Mouse (Mus musculus): ENCODE measurements around the gene Srrm3. TPM values are rescaled to one million over a fixed set of nuclear protein-coding genes. Genes with fewer than 3 reads are reported as not detected.

Gene Srrm3
- polyA plus RNA-seq, 1 experiment from 2014 or later, result 0.15 TPM

- 52% methylated on average over 4 of the region's 4 CpGs for WGBS
Measured at GRCm38 (mm10) chr5:135890323-135890722, 83.6 kb downstream of the Srrm3 start.

GRCm38 (mm10) chr5:135890920-135891319, 84.2 kb downstream of the Srrm3 start:
- peaks cover 9% of the 10 kb centered on the region in 2 experiments; a peak in 3 of 4 replicates for H3K4me1 ChIP-seq (ENCODE audit: control insufficient read depth in 2 of 2, insufficient read depth in 2 of 2, low read length in 2 of 2)
- H3K4me2 ChIP-seq (ENCODE audit: low read length), result no peak overlapping the region
- H3K9me3 ChIP-seq (ENCODE audit: control insufficient read depth, low read length), result no peaks in the 10 kb centered on the region
- no peaks in the 10 kb centered on the region for H3K27me3 ChIP-seq (ENCODE audit: control insufficient read depth, insufficient read depth, low read length)
- no peak for ATAC-seq (ENCODE audit: insufficient number of reproducible peaks, insufficient read depth, low FRiP score, low read depth)
- no peak overlapping the region for H3K9ac ChIP-seq (ENCODE audit: low read length)
- no peak overlapping the region for H3K27ac ChIP-seq (replicated peaks in 1 of 2; ENCODE audit: control insufficient read depth in 1 of 2, insufficient read depth in 1 of 2, low read depth in 2 of 2, low read length in 2 of 2)
- WGBS, result 50% methylated on average over 3 of the region's 3 CpGs
- no peak overlapping the region for H3K4me3 ChIP-seq (ENCODE audit: control insufficient read depth in 1 of 2, insufficient read depth in 1 of 2, low read depth in 1 of 2, low read length in 2 of 2)
- no peaks in the 10 kb centered on the region for H3K36me3 ChIP-seq (ENCODE audit: control insufficient read depth, insufficient read depth, low read length)

More at GRCm38 (mm10) chr5:135890323-135890722, 83.6 kb downstream of the Srrm3 start:
- Histone ChIP-seq H3K27ac (replicated peaks in 1 of 2; ENCODE audit: control insufficient read depth in 1 of 2, insufficient read depth in 1 of 2, low read depth in 2 of 2, low read length in 2 of 2) (no peak overlapping the region), H3K36me3 (ENCODE audit: control insufficient read depth, insufficient read depth, low read length) (no peaks in the 10 kb centered on the region), H3K4me1 (ENCODE audit: control insufficient read depth in 2 of 2, insufficient read depth in 2 of 2, low read length in 2 of 2) (peaks cover 9% of the 10 kb centered on the region in 2 experiments; a peak in 3 of 4 replicates), H3K9ac (ENCODE audit: low read length) (no peak overlapping the region), H3K27me3 (ENCODE audit: control insufficient read depth, insufficient read depth, low read length) (no peaks in the 10 kb centered on the region), H3K4me3 (ENCODE audit: control insufficient read depth in 1 of 2, insufficient read depth in 1 of 2, low read depth in 1 of 2, low read length in 2 of 2) (no peak overlapping the region), H3K4me2 (ENCODE audit: low read length) (no peak overlapping the region), H3K9me3 (ENCODE audit: control insufficient read depth, low read length) (no peaks in the 10 kb centered on the region)
- ATAC-seq (ENCODE audit: insufficient number of reproducible peaks, insufficient read depth, low FRiP score, low read depth), result no peak

DNA sequence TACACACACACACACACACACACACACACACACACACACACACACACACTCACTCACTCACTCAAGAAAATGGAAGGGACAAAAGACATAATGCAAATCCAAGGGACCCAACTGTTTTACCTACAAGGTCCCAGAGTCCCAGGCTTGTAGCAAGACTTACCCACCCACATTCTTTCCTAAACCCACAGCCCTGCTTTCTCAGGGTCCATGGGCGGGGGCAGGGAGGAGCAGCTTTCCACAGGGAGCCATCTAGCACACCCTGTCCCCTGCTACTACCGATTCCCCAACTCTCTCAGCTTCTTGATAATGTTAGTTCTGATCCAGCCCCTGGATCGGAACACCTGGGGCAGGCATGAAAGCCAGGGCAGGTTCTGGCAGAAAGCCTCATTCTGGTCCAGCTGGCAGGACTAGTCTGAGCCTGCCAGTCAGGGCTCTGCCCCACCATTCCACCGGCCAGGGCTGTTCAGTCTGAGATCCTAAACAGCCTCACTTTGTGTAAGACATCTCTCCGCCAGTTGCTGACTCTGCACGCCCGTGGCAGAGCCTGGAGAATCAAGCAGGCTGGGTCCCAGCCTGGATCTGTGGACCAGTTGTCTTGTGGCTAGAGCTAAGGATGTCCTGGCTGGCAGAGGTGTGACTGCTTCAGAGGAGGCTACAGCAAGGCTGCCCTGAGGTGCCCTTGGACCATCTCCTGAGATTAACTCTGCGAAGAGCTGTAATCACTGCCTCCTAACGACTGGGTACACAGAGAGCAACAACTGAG, 86.1 kb downstream of the Srrm3 start:
- H3K9ac ChIP-seq (ENCODE audit: low read length), result no peak overlapping the region; the same call in 1 of the 2 replicates
- H3K4me3 ChIP-seq (ENCODE audit: control insufficient read depth in 1 of 2, insufficient read depth in 1 of 2, low read depth in 1 of 2, low read length in 2 of 2), result no peak overlapping the region
- WGBS, result 44% methylated on average over 9 of the region's 9 CpGs
- ATAC-seq (ENCODE audit: insufficient number of reproducible peaks, insufficient read depth, low FRiP score, low read depth), result no peak
- H3K27ac ChIP-seq (replicated peaks in 1 of 2; ENCODE audit: control insufficient read depth in 1 of 2, insufficient read depth in 1 of 2, low read depth in 2 of 2, low read length in 2 of 2), result no peak overlapping the region
- H3K4me2 ChIP-seq (ENCODE audit: low read length), result no peak overlapping the region
- H3K36me3 ChIP-seq (ENCODE audit: control insufficient read depth, insufficient read depth, low read length), result no peaks in the 10 kb centered on the region
- H3K4me1 ChIP-seq (ENCODE audit: control insufficient read depth in 2 of 2, insufficient read depth in 2 of 2, low read length in 2 of 2), result peaks cover 6 to 9% of the 10 kb centered on the region in 2 experiments; a peak in 3 of 4 replicates
- no peaks in the 10 kb centered on the region for H3K27me3 ChIP-seq (ENCODE audit: control insufficient read depth, insufficient read depth, low read length)
- H3K9me3 ChIP-seq (ENCODE audit: control insufficient read depth, low read length), result no peaks in the 10 kb centered on the region

- Histone ChIP-seq H3K4me1 (ENCODE audit: control insufficient read depth in 2 of 2, insufficient read depth in 2 of 2, low read length in 2 of 2) (peaks cover 6 to 9% of the 10 kb centered on the region in 2 experiments; a peak in 3 of 4 replicates), H3K27ac (replicated peaks in 1 of 2; ENCODE audit: control insufficient read depth in 1 of 2, insufficient read depth in 1 of 2, low read depth in 2 of 2, low read length in 2 of 2) (peak overlapping the region; percentile 2 to 47; a peak in 1 of 4 replicates), H3K9me3 (ENCODE audit: control insufficient read depth, low read length) (no peaks in the 10 kb centered on the region), H3K4me3 (ENCODE audit: control insufficient read depth in 1 of 2, insufficient read depth in 1 of 2, low read depth in 1 of 2, low read length in 2 of 2) (no peak overlapping the region), H3K9ac (ENCODE audit: low read length) (no peak overlapping the region), H3K27me3 (ENCODE audit: control insufficient read depth, insufficient read depth, low read length) (no peaks in the 10 kb centered on the region), H3K36me3 (ENCODE audit: control insufficient read depth, insufficient read depth, low read length) (no peaks in the 10 kb centered on the region), H3K4me2 (ENCODE audit: low read length) (no peak overlapping the region)
- no peak for ATAC-seq (ENCODE audit: insufficient number of reproducible peaks, insufficient read depth, low FRiP score, low read depth)
- 34% methylated on average over 6 of the region's 6 CpGs for WGBS
Measured at GRCm38 (mm10) chr5:135894958-135895357, 88.3 kb downstream of the Srrm3 start.

DNA sequence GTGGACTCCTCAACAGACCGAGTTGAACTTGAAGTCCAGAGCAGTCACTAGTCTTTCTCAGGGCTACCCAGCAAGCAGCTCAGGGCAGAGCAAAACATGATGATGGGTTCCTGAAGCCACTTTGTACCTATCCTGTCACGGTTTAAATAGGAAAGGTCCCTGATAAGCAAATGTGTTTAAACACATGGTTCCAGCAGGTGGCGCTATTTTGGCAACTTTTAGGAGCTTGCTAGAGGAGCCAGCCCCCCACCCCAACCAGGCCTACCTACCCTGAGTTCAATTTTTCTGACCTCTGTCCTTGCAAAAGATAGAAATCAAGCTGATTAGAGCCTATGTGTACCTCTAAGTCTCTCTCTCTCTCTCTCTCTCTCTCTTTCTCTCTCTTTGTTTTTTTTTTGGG, 91.3 kb downstream of the Srrm3 start:
- no peaks in the 10 kb centered on the region for H3K27me3 ChIP-seq (ENCODE audit: control insufficient read depth, insufficient read depth, low read length)
- no peak overlapping the region for H3K4me2 ChIP-seq (ENCODE audit: low read length)
- H3K9ac ChIP-seq (ENCODE audit: low read length), result no peak overlapping the region
- no peak overlapping the region for H3K4me3 ChIP-seq (ENCODE audit: control insufficient read depth in 1 of 2, insufficient read depth in 1 of 2, low read depth in 1 of 2, low read length in 2 of 2)
- WGBS, result 18% methylated on average over 3 of the region's 3 CpGs
- no peaks in the 10 kb centered on the region for H3K36me3 ChIP-seq (ENCODE audit: control insufficient read depth, insufficient read depth, low read length)
- H3K9me3 ChIP-seq (ENCODE audit: control insufficient read depth, low read length), result no peaks in the 10 kb centered on the region
- ATAC-seq (ENCODE audit: insufficient number of reproducible peaks, insufficient read depth, low FRiP score, low read depth), result no peak
- peaks cover 6 to 9% of the 10 kb centered on the region in 2 experiments; a peak in 3 of 4 replicates for H3K4me1 ChIP-seq (ENCODE audit: control insufficient read depth in 2 of 2, insufficient read depth in 2 of 2, low read length in 2 of 2)
- no peak overlapping the region for H3K27ac ChIP-seq (replicated peaks in 1 of 2; ENCODE audit: control insufficient read depth in 1 of 2, insufficient read depth in 1 of 2, low read depth in 2 of 2, low read length in 2 of 2)

DNA sequence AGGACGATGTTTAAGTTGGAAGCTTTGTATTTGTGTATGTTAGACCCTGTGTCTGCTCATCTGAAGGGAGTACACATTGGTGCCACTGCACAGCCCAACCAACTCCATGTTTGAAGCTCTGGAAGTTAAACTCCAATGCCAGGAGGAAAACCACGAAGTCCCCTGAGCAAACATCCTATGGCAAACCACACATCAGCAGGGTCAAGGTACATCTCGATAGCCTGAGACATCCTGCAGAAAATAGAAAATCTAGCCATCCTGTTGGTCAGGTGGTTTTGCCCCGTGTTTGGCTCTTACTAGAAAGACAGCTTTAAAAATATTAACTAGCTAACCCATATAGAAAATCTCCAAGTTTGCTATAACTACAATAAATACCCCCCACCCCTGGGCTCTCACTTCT, 92.3 kb downstream of the Srrm3 start:
- Histone ChIP-seq H3K27me3 (ENCODE audit: control insufficient read depth, insufficient read depth, low read length) (no peaks in the 10 kb centered on the region), H3K4me3 (ENCODE audit: control insufficient read depth in 1 of 2, insufficient read depth in 1 of 2, low read depth in 1 of 2, low read length in 2 of 2) (no peak overlapping the region), H3K9ac (ENCODE audit: low read length) (no peak overlapping the region), H3K4me1 (ENCODE audit: control insufficient read depth in 2 of 2, insufficient read depth in 2 of 2, low read length in 2 of 2) (peaks cover 6 to 10% of the 10 kb centered on the region in 2 experiments; a peak in 3 of 4 replicates), H3K4me2 (ENCODE audit: low read length) (no peak overlapping the region), H3K27ac (replicated peaks in 1 of 2; ENCODE audit: control insufficient read depth in 1 of 2, insufficient read depth in 1 of 2, low read depth in 2 of 2, low read length in 2 of 2) (no peak overlapping the region), H3K9me3 (ENCODE audit: control insufficient read depth, low read length) (no peaks in the 10 kb centered on the region), H3K36me3 (ENCODE audit: control insufficient read depth, insufficient read depth, low read length) (no peaks in the 10 kb centered on the region)
- ATAC-seq (ENCODE audit: insufficient number of reproducible peaks, insufficient read depth, low FRiP score, low read depth), result no peak
- 78% methylated on average over 4 of the region's 4 CpGs for WGBS

DNA sequence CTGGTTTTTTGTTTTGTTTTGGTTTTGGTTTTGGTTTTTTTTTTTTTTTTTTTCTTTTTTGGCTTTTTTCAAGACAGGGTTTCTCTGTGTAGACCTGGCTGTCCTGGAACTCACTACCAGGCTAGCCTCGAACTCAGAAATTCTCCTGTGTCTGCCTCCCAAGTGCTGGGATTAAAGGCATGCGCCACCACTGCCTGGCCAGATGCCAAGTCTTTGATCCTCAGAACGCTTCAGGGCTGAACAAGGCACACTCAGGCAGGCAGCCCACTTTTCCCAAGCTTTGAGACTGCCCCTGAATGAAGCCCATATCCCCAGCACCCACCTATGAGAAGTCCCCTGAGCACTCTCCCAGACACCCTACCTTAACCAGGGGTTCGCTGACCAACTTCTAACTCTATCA, 93.1 kb downstream of the Srrm3 start:
- Histone ChIP-seq H3K9me3 (ENCODE audit: control insufficient read depth, low read length) (no peaks in the 10 kb centered on the region), H3K9ac (ENCODE audit: low read length) (no peak overlapping the region), H3K27ac (replicated peaks in 1 of 2; ENCODE audit: control insufficient read depth in 1 of 2, insufficient read depth in 1 of 2, low read depth in 2 of 2, low read length in 2 of 2) (no peak overlapping the region), H3K4me3 (ENCODE audit: control insufficient read depth in 1 of 2, insufficient read depth in 1 of 2, low read depth in 1 of 2, low read length in 2 of 2) (no peak overlapping the region), H3K27me3 (ENCODE audit: control insufficient read depth, insufficient read depth, low read length) (no peaks in the 10 kb centered on the region), H3K36me3 (ENCODE audit: control insufficient read depth, insufficient read depth, low read length) (peaks cover 4% of the 10 kb centered on the region; the same call in 1 of the 2 replicates), H3K4me1 (ENCODE audit: control insufficient read depth in 2 of 2, insufficient read depth in 2 of 2, low read length in 2 of 2) (peaks cover 2 to 11% of the 10 kb centered on the region in 2 experiments; a peak in 3 of 4 replicates), H3K4me2 (ENCODE audit: low read length) (no peak overlapping the region)
- 37% methylated on average over 4 of the region's 4 CpGs for WGBS
- no peak for ATAC-seq (ENCODE audit: insufficient number of reproducible peaks, insufficient read depth, low FRiP score, low read depth)
